Mouse (Mus musculus) fibroblast of lung, adult 2 months (primary cell): Measurements from ENCODE around the gene Slc22a14.
"Not testable (repeated sequence)": the region's sequence is repeated elsewhere in the genome, so short reads cannot be mapped to it uniquely, and the experiment has no call there.

Source experiments
- DNase-seq: peaks from one replicate; pipeline ENCODE4 v3.0.0-alpha.2; 2011; ENCODE audit warnings: low read depth

Gene Slc22a14

DNA sequence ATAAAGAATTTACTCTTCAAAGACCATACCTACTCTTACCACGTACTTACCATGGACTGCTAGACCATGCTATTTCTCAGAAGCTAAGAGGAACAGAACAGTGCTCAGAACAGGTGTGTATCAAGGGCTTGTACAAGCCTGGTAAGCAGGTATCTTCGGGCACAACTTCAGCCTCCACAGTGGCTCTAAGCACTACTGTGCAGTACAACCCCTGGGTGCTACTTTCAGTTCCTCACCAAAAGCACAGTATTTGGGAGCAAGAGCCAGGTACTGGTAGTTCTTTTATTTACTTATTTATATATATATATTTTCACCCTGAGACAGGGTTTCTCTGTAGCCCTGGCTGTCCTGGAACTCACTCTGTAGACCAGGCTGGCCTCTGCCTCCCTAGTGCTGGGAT, 104.5 kb downstream of the Slc22a14 start:
- no peak for DNase-seq

DNA sequence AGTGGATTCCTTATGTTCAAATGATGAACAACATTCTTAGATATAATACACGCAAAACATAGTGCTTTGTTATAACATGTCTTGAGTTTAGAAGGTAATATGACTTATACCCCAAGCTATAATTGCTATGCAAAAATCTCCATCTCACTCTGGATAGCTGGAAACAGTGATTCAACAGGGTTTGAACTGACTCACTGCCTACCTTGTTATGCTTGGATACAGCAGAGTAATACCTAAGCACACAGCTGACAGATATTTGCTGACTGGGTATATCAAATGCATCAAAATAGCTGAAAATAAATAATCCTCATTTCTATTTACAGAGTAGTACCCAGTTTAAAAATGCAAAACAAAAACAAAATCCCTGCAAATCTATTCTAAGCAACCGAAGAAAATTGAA, 106.6 kb downstream of the Slc22a14 start:
- no peak for DNase-seq

DNA sequence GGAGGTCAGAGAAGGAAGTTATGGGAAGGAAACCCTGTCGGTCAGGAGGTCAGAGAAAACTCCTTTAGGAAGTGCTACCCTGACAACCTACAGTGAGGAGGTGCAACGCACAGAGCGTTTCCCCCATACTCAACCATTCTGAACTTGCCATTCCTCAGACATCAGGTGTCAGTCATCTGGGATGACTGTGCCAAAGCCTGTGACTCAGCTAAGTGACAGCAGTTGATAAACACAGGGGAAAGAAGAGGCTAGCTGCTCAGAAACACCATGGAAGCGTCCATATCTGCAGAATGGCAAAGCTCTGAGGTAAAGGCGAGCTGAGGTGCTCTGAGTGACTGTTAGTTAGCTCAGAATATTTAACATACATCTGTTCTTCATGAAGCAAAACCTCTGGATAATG, 107.2 kb downstream of the Slc22a14 start:
- DNase-seq: no peak

- no peak for DNase-seq
Observed at GRCm38 (mm10) chr9:119256161-119256560, 109.2 kb downstream of the Slc22a14 start.

- no peak for DNase-seq
Observed at GRCm38 (mm10) chr9:119255096-119255495, 110.3 kb downstream of the Slc22a14 start.

DNA sequence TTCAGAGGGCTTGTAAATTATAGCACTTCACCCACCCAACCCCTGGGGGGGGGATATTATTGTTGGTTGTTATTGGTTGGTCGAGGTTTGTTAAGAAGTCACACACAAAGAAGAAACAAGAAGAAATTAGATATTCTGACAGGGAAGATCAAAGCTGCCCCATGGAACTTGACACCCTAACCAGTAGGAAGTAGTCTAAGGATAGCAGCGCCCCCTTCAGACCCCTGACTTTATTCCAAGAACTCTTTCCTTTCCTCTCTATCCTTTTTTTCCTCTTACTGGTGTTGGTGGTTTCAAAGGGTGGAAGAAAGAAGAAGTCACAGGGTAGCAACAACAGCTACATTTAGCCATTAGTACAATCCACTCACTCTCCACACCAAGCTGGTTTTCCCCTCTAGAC, 111.2 kb downstream of the Slc22a14 start:
- no peak for DNase-seq

- no peak for DNase-seq
Observed at GRCm38 (mm10) chr9:119247996-119248395, 117.4 kb downstream of the Slc22a14 start.

DNA sequence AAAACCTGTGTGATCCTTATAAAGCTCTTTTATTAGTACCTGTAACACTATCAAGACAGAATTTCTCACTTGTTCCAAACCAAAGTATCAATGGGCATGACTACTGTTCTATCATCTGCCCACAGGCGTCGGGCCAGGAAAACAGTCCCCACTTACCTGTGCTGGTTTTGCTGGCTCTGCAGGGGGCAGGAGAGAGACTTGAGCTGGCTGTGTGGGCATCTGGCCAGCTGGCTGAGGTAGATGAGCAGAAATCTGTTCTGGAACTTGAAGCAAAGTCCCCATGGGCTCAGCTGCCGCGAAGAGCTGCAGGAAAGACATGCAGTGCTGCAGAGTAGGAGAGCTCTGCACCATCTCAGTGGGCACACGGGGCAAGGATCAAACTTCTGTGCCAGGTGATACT, 118.5 kb downstream of the Slc22a14 start:
- no peak for DNase-seq

DNA sequence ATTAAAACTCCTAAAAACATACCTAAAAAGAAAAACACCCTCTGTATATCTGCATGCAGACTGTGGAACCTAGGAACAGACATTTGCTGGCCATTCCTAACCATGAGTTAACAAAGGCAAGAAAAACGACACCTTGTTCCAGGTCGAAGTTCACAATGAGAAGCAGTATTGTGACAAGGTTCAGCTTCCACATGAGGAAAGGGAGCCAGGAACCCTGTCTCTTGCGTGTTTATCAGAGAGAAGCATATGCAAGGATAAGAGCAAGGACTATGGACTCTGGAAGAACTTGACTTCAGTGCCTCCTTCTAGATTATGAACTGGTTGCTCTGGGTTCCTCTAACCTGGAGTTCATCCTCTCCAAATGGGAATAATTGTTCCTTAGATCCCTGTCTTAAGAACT, 121.4 kb downstream of the Slc22a14 start:
- no peak for DNase-seq

- no peak for DNase-seq
Observed at GRCm38 (mm10) chr9:119241169-119241865, 124.0 kb downstream of the Slc22a14 start.

- no peak for DNase-seq
Observed at GRCm38 (mm10) chr9:119240286-119240997, 124.9 kb downstream of the Slc22a14 start.

- no peak for DNase-seq
Observed at GRCm38 (mm10) chr9:119239274-119239673, 126.1 kb downstream of the Slc22a14 start.

DNA sequence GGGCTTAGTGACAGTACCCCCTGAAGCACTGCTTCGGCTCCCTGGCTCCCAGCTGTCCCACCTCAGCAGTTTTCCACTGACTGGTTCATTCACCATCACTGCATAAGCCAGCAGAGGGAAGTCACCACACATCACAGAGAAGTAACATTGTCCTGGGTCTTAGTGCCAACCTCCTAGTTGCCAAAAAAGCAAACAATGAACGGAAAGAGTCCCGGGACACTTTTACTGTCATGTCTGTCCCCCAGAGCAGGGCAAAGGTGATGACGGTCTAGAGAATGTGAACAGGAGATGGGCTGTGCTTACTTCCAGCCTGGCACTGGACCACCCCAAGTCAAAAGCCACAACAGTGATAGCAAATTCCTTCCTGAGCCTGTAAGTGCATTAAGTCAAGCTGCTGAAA, 126.6 kb downstream of the Slc22a14 start:
- no peak for DNase-seq

DNA sequence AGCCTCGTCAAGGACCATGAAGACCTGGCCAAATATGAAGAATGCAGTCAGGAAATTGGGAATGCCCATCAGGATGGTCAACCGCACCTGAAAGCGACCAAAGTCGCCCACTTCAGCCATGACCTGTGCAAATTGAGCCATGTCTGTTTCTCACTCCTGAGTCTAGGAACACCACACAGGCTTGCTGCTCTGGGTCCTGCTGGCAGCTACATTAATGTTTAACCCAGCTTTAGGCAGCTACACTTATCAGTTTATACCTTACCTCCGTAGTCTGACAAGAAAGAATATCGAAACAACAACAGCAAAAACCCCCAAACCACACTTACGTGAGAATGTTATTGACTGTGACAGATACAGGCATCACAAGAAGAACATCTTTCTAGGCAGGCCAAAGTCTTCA, 133.8 kb downstream of the Slc22a14 start:
- DNase-seq: no peak

DNA sequence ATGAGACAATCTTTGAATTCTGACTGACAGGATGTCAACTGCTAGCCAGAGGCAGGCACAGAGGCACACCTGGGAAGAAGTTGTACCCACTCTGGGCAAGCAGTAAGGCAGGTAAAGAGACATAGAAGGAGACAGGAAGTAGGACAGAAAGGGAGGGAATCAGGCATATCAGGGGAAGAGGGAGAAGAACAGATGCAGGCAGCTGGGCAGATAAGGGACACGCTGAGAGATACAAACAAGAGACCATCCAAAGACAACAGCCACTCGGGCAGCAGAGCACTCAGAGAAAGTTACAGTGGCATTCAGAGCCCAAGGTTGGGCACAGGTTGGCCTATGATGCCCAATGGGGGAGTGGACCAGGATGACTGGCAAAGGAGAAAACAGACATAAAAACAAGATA, 134.5 kb downstream of the Slc22a14 start:
- no peak for DNase-seq

DNA sequence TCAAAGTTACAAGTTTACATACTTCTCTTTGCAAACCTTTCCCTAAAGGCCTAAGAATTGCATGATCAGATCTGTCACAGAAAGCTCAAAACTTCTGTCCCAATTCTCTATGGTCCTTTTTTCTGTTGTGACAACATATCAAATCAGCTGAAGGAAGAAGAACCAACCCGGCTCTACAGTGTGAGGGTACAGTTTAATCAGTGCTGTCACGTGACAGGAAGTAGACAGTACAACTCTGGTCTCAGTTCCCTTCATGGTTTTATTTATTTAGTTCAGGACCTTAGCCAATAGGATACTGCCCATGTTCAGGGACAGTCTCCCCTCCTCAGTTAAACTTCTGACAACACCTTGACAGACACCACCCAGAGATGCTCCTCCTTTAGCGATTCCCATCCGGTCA, 145.1 kb downstream of the Slc22a14 start:
- DNase-seq: no peak

GRCm38 (mm10) chr9:119219667-119220066, 145.7 kb downstream of the Slc22a14 start:
- no peak for DNase-seq

DNA sequence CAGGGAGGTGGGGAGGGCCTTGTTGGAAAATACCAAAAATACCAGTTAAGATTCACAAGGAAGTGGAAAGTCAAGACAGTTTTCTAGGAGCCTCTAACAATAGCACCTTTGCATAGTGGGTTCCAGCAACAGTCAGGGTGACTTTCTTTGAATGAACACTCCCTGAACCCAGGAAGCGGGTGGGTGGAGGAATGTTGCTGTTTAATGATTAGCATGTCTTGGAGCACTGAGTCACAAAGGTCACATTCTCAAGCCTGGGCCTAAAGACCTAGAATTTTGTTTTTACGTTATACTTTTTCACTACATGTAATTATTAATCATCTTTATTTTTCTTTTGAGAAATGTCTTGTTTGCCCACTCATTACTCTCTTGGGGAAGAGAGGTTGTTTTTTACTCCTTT, 150.0 kb downstream of the Slc22a14 start:
- DNase-seq: not testable (repeated sequence)

DNA sequence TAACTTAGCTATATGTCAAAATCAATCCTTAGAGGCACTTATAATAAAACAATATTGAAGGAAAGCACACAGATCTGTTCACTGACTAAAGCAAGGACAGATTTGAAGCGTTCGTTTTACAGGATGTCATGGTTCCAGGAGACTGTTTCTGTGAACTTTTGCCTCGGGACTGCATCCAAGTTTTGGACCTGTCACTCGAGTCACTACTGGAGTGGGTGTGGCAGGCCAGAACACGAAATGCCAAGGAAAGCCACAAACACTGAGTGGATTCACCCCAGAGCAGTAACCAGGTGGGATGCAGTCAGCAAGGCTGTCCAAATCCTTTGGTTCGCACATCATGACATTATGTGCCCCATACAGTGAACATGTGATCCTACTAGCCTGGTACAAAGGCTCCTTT, 150.8 kb downstream of the Slc22a14 start:
- DNase-seq: no peak

- DNase-seq: no peak
Observed at GRCm38 (mm10) chr9:119212996-119213395, 152.4 kb downstream of the Slc22a14 start.

- DNase-seq: no peak
Observed at GRCm38 (mm10) chr9:119208998-119209397, 156.4 kb downstream of the Slc22a14 start, which contains the start of gene Slc22a13. Slc22a13 (minus strand) TSS chr9:119209098.

DNA sequence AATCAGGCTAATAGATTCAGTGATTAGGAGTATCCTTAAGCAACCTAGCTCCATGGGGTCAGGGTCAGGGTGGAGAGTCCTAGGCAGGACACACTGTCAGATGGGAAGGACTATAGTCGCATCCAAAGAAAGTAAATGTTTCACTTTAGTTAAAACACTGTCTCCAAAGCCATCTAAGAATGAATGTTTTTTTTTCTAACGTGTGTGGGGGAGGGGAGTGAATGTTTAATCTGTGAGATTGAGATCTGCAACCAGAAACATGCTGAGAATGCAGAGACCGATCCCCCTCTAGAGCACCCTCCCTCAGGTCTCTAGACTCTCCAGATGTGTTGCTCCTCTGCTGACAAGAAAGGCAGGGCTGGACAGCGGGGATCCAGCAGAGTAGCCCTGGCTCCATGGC, 158.2 kb downstream of the Slc22a14 start:
- DNase-seq: no peak

DNA sequence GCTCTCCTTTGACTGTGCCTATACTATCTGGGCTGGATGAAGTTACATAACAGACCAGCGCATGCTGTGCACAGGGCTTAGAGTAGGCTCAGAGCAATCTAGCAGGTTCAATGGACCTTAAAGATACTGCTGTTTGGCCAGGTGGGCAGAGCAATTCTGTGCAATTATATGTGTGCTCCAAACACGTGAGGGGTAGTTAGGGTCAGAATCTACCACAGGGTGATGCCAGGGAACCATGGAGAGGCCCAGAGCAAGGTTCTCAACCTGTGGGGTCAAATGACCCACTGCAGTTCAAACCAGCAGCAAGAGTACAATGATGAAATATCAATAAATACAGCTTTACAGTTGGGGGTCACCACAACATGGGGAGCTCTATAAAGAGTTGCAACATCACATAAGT, 158.7 kb downstream of the Slc22a14 start:
- DNase-seq: no peak

DNA sequence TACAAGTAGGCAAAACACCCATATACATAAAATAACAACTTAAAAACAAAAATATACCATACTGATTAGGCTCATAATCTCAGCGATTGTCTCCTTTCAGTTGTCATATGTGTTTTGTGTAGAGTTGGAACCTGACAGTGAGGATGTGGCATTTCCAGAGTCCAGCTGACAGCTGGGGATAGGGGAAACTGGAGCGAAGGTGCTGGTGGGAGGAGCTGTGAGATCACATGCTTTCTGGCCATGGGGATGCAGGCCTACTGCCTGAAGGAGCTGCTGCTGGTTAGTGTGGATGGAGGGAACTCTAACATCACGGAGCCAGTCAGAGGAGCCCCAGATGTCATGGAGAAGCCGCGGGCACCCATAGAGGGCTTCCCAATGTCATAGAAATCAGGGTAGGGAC, 159.6 kb downstream of the Slc22a14 start:
- no peak for DNase-seq
